Mouse (Mus musculus) CH12.LX (cell line): ENCODE results near the gene Napsa. TPM values are rescaled to one million over a fixed set of nuclear protein-coding genes. Genes with fewer than 3 reads are reported as not detected.

Source experiments
- DNase-seq: peaks from one replicate; pipeline ENCODE4 v3.0.0-alpha.2; 2013; ENCODE audit errors: extremely low read depth
- H3K27ac ChIP-seq: 2 replicates; pipeline ENCODE4 v1.5.1; 2012; ENCODE audit warnings: low read depth, mild to moderate bottlenecking, control low read depth, moderate library complexity; ENCODE audit not compliant: insufficient read depth
- H3K27me3 ChIP-seq: replicated peaks from 2 replicates; pipeline ENCODE3; 2012; ENCODE audit warnings: inconsistent platforms
- H3K36me3 ChIP-seq, 2 experiments: replicated peaks in 1 of 2; 2 replicates each; pipeline versions ENCODE3 to v1.6.1; 2012; ENCODE audit warnings: inconsistent platforms in 1 of 2, low read length in 1 of 2, mild to moderate bottlenecking in 1 of 2, mixed read lengths in 1 of 2, moderate library complexity in 1 of 2; ENCODE audit not compliant: control insufficient read depth in 1 of 2, insufficient read depth in 1 of 2
- H3K4me1 ChIP-seq, 2 experiments: 2 replicates each; pipeline ENCODE4 v1.6.1; 2012; ENCODE audit warnings: inconsistent platforms in 1 of 2, moderate library complexity in 1 of 2; ENCODE audit not compliant: insufficient read depth in 2 of 2, control insufficient read depth in 1 of 2
- H3K4me2 ChIP-seq: 2 replicates; pipeline ENCODE4 v1.6.1; 2012; ENCODE audit warnings: low read depth, mild to moderate bottlenecking, control low read depth; ENCODE audit not compliant: poor library complexity, insufficient read depth, severe bottlenecking
- H3K4me3 ChIP-seq, 3 experiments: fragments of 150-350 bp in 1 of 3; sonication (generic) in 1 of 3; replicated peaks in 1 of 3; 2 replicates each; pipeline versions ENCODE3 to v1.5.1; 2011 to 2012; ENCODE audit warnings: low read depth in 2 of 3, low read length in 2 of 3, mild to moderate bottlenecking in 2 of 3, moderate library complexity in 2 of 3, control low read depth in 1 of 3, improper control_type of control experiment in 1 of 3, inconsistent platforms in 1 of 3, mixed read lengths in 1 of 3; ENCODE audit not compliant: poor library complexity in 1 of 3
- H3K79me2 ChIP-seq: replicated peaks from 2 replicates; pipeline ENCODE4 v1.6.1; 2012; ENCODE audit warnings: mild to moderate bottlenecking, moderate library complexity; ENCODE audit not compliant: control insufficient read depth, poor library complexity, insufficient read depth, severe bottlenecking; ENCODE audit errors: extremely low read depth
- H3K9ac ChIP-seq: 2 replicates; pipeline ENCODE4 v1.6.1; 2012; ENCODE audit warnings: low read depth, mild to moderate bottlenecking, control low read depth, moderate library complexity; ENCODE audit not compliant: insufficient read depth
- H3K9me3 ChIP-seq: replicated peaks from 2 replicates; pipeline ENCODE3; 2012; ENCODE audit warnings: low read length, inconsistent platforms, mixed read lengths
- BHLHE40 ChIP-seq: IDR thresholded peaks from 2 replicates; pipeline ENCODE4 v1.6.1; 2011; ENCODE audit warnings: mild to moderate bottlenecking, low read depth, low read length, improper control_type of control experiment
- CHD1 ChIP-seq: IDR thresholded peaks from 2 replicates; pipeline ENCODE4 v1.6.1; 2012; ENCODE audit warnings: low read depth, low read length, improper control_type of control experiment, inconsistent platforms
- CHD2 ChIP-seq: IDR thresholded peaks from 2 replicates; pipeline ENCODE4 v1.6.1; 2011; ENCODE audit warnings: low read length, improper control_type of control experiment
- CTCF ChIP-seq, 2 experiments: IDR thresholded peaks in 1 of 2; conservative IDR thresholded peaks in 1 of 2; 2 replicates each; pipeline ENCODE4 v1.5.1; 2011 to 2012; ENCODE audit warnings: low read depth in 2 of 2, low read length in 2 of 2, improper control_type of control experiment in 1 of 2, inconsistent platforms in 1 of 2, mild to moderate bottlenecking in 1 of 2, moderate library complexity in 1 of 2
- EP300 ChIP-seq: IDR thresholded peaks from 2 replicates; pipeline ENCODE4 v1.6.1; 2011; ENCODE audit warnings: low read length, improper control_type of control experiment
- ETS1 ChIP-seq: conservative IDR thresholded peaks from 2 replicates; pipeline ENCODE4 v1.6.1; 2012; ENCODE audit warnings: low read depth, mild to moderate bottlenecking, inconsistent platforms, low read length, improper control_type of control experiment, moderate library complexity
- HCFC1 ChIP-seq: IDR thresholded peaks from 2 replicates; pipeline ENCODE4 v1.6.1; 2012; ENCODE audit warnings: low read depth, mild to moderate bottlenecking, inconsistent platforms, low read length, improper control_type of control experiment
- IRF4 ChIP-seq: IDR thresholded peaks from 2 replicates; pipeline ENCODE4 v1.6.1; 2014; ENCODE audit warnings: low read depth, mild to moderate bottlenecking, inconsistent platforms, low read length, improper control_type of control experiment
- MAFK ChIP-seq: IDR thresholded peaks from 2 replicates; pipeline ENCODE4 v1.6.1; 2011; ENCODE audit warnings: low read length, improper control_type of control experiment; ENCODE audit not compliant: insufficient replicate concordance
- MAX ChIP-seq: IDR thresholded peaks from 2 replicates; pipeline ENCODE4 v1.6.1; 2011; ENCODE audit warnings: low read length, improper control_type of control experiment
- MAZ ChIP-seq: IDR thresholded peaks from 2 replicates; pipeline ENCODE4 v1.6.1; 2012; ENCODE audit warnings: low read depth, mild to moderate bottlenecking, inconsistent platforms, low read length, improper control_type of control experiment, moderate library complexity
- MEF2A ChIP-seq: IDR thresholded peaks from 2 replicates; pipeline ENCODE4 v1.6.1; 2014; ENCODE audit warnings: low read depth, mild to moderate bottlenecking, inconsistent platforms, low read length, improper control_type of control experiment, borderline replicate concordance
- MXI1 ChIP-seq: IDR thresholded peaks from 2 replicates; pipeline ENCODE4 v1.6.1; 2011; ENCODE audit warnings: mild to moderate bottlenecking, low read depth, low read length, improper control_type of control experiment
- MYC ChIP-seq: IDR thresholded peaks from 2 replicates; pipeline ENCODE4 v1.6.1; 2011; ENCODE audit warnings: low read depth, mild to moderate bottlenecking, improper control_type of control experiment, low read length
- NRF1 ChIP-seq: IDR thresholded peaks from 2 replicates; pipeline ENCODE4 v1.6.1; 2014; ENCODE audit warnings: low read depth, mild to moderate bottlenecking, inconsistent platforms, low read length, improper control_type of control experiment, moderate library complexity
- PAX5 ChIP-seq: IDR thresholded peaks from 2 replicates; pipeline ENCODE4 v1.6.1; 2012; ENCODE audit warnings: low read length, inconsistent platforms, mixed read lengths
- POLR2A ChIP-seq: IDR thresholded peaks from 2 replicates; pipeline ENCODE4 v1.6.1; 2011; ENCODE audit warnings: low read depth, mild to moderate bottlenecking, improper control_type of control experiment, low read length
- POLR2AphosphoS2 ChIP-seq: IDR thresholded peaks from 2 replicates; pipeline ENCODE4 v1.6.1; 2011; ENCODE audit warnings: low read depth, low read length, improper control_type of control experiment
- RAD21 ChIP-seq: IDR thresholded peaks from 2 replicates; pipeline ENCODE4 v1.6.1; 2011; ENCODE audit warnings: low read depth, mild to moderate bottlenecking, low read length, improper control_type of control experiment, moderate library complexity
- RCOR1 ChIP-seq: conservative IDR thresholded peaks from 2 replicates; pipeline ENCODE4 v1.6.1; 2012; ENCODE audit warnings: low read depth, mild to moderate bottlenecking, inconsistent platforms, low read length, improper control_type of control experiment
- SIN3A ChIP-seq: IDR thresholded peaks from 2 replicates; pipeline ENCODE4 v1.6.1; 2012; ENCODE audit warnings: low read length, improper control_type of control experiment, inconsistent platforms
- SMC3 ChIP-seq: IDR thresholded peaks from 2 replicates; pipeline ENCODE4 v1.6.1; 2011; ENCODE audit warnings: low read depth, low read length, improper control_type of control experiment
- TBP ChIP-seq: conservative IDR thresholded peaks from 2 replicates; pipeline ENCODE4 v1.6.1; 2011; ENCODE audit warnings: low read depth, low read length, improper control_type of control experiment
- TCF12 ChIP-seq: IDR thresholded peaks from 2 replicates; pipeline ENCODE4 v1.6.1; 2014; ENCODE audit warnings: low read depth, mild to moderate bottlenecking, inconsistent platforms, low read length, improper control_type of control experiment
- UBTF ChIP-seq: IDR thresholded peaks from 2 replicates; pipeline ENCODE4 v1.6.1; 2012; ENCODE audit warnings: low read depth, mild to moderate bottlenecking, inconsistent platforms, low read length, improper control_type of control experiment, moderate library complexity
- USF1 ChIP-seq: IDR thresholded peaks from 2 replicates; pipeline ENCODE4 v1.6.1; 2014; ENCODE audit warnings: low read depth, mild to moderate bottlenecking, inconsistent platforms, low read length, improper control_type of control experiment
- USF2 ChIP-seq: conservative IDR thresholded peaks from 2 replicates; pipeline ENCODE4 v1.6.1; 2011; ENCODE audit warnings: low read depth, low read length, improper control_type of control experiment
- ZC3H11A ChIP-seq: IDR thresholded peaks from 2 replicates; pipeline ENCODE4 v1.6.1; 2012; ENCODE audit warnings: low read depth, mild to moderate bottlenecking, inconsistent platforms, low read length, improper control_type of control experiment
- ZKSCAN1 ChIP-seq: IDR thresholded peaks from 2 replicates; pipeline ENCODE4 v1.6.1; 2012; ENCODE audit warnings: low read depth, inconsistent platforms, low read length, improper control_type of control experiment, borderline replicate concordance
- ZMIZ1 ChIP-seq: IDR thresholded peaks from 2 replicates; pipeline ENCODE4 v1.6.1; 2012; ENCODE audit warnings: low read depth, mild to moderate bottlenecking, inconsistent platforms, low read length, improper control_type of control experiment
- ZNF384 ChIP-seq: IDR thresholded peaks from 2 replicates; pipeline ENCODE4 v1.6.1; 2012; ENCODE audit warnings: low read depth, low read length, improper control_type of control experiment, inconsistent platforms
- dilution Hi-C: fragments of 300-500 bp; cut with MboI; formaldehyde crosslinking; loops from 2 replicates; pipeline ENCODE4 v1.14.3; 2020; ENCODE audit warnings: low sequenced_read_pairs; ENCODE audit not compliant: extremely low pct_unique_long_range_greater_than_20kb, extremely low pct_ligation_motif_present
- in situ Hi-C: fragments of 300-500 bp; cut with MboI; formaldehyde crosslinking; loops from 3 replicates; pipeline ENCODE4 v1.14.3; 2019; ENCODE audit warnings: low sequenced_read_pairs, low pct_ligation_motif_present, low pct_unique_long_range_greater_than_20kb, mixed read lengths
- polyA plus RNA-seq: library from polyadenylated mRNA; unstranded; fragments of >175 nt; gene quantifications from 2 replicates; pipeline ENCODE4 v1.2.1, GENCODE M21; 2012; ENCODE audit warnings: low read depth; ENCODE audit not compliant: insufficient read length
- total RNA-seq, 2 experiments: library from RNA; depleted of rRNA; stranded (reverse); fragments of 300-350 nt in 1 of 2; fragments of >200 nt in 1 of 2; gene quantifications; 2 replicates each; pipeline ENCODE4 v1.2.3; 2012 to 2014

The Napsa gene
- total and polyA plus RNA-seq, 3 experiments: 175 to 253 (median 194) TPM

- TF ChIP-seq RCOR1 (no peak), PAX5 (no peak), MAFK (no peak), TBP (no peak), CHD2 (no peak), IRF4 (no peak), MAZ (no peak), RAD21 (no peak), SIN3A (0 out of 2 replicates have a peak, but pooled peaks have one; percentile 55), CHD1 (no peak), ETS1 (peak; percentile 53; the same call in 1 of the 2 replicates), MXI1 (no peak; the same call in 1 of the 2 replicates), NRF1 (no peak), ZNF384 (no peak), USF1 (peak; percentile 62), POLR2A (no peak), ZC3H11A (no peak), POLR2AphosphoS2 (0 out of 2 replicates have a peak, but pooled peaks have one; percentile 43), HCFC1 (no peak), ZMIZ1 (no peak; the same call in 1 of the 2 replicates)
- TF ChIP-seq, all 38 proteins: peak for 8
These were observed 45.6 kb upstream of the Napsa start (continued) for GRCm38 (mm10) chr7:44526414-44527154.

- peak overlapping the region; percentile 65 to 77 (median 72) for H3K4me3 ChIP-seq
- H3K9ac ChIP-seq: peak overlapping the region; percentile 59
- no peak for TF ChIP-seq USF1
- peak; percentile 60; the same call in 1 of the 2 replicates for TF ChIP-seq ZMIZ1
- no peak for TF ChIP-seq PAX5
- peak; percentile 67; the same call in 1 of the 2 replicates for TF ChIP-seq SIN3A
- 0 out of 2 replicates have a peak, but pooled peaks have one; percentile 15 for TF ChIP-seq IRF4
- peak; percentile 34; the same call in 1 of the 2 replicates for TF ChIP-seq SMC3
- TF ChIP-seq BHLHE40: peak; percentile 50; the same call in 1 of the 2 replicates
- peak; percentile 29 for TF ChIP-seq POLR2A
- no peak for TF ChIP-seq USF2
- TF ChIP-seq CHD1: peak; percentile 13; the same call in 1 of the 2 replicates
- TF ChIP-seq MEF2A: no peak
- peak; percentile 46 to 66 for TF ChIP-seq CTCF (conservative IDR thresholded peaks at IDR 0.05 in 1 of 2, IDR thresholded peaks at IDR 0.05 in 1 of 2; ENCODE audit: low read depth in 2 of 2, low read length in 2 of 2)
- peak; percentile 70; the same call in 1 of the 2 replicates for TF ChIP-seq MAZ
- TF ChIP-seq MAX: peak; percentile 34; the same call in 1 of the 2 replicates
- TF ChIP-seq ETS1: 0 out of 2 replicates have a peak, but pooled peaks have one; percentile 46
- peak; percentile 64; the same call in 1 of the 2 replicates for TF ChIP-seq UBTF
- TF ChIP-seq EP300: no peak
- 0 out of 2 replicates have a peak, but pooled peaks have one; percentile 43 for TF ChIP-seq CHD2
- TF ChIP-seq ZKSCAN1: no peak
- peak; percentile 72; the same call in 1 of the 2 replicates for TF ChIP-seq MXI1
- no peak; the same call in none of the 2 replicates for TF ChIP-seq TCF12
- TF ChIP-seq NRF1: peak; percentile 83
- 0 out of 2 replicates have a peak, but pooled peaks have one; percentile 33 for TF ChIP-seq MYC
- TF ChIP-seq MAFK: no peak
- H3K4me1 ChIP-seq: peaks cover 29 to 55% of the 10 kb centered on the region in 2 experiments
- H3K36me3 ChIP-seq: peaks cover 16 to 42% of the 10 kb centered on the region in 2 experiments
- H3K27ac ChIP-seq: peak overlapping the region; percentile 77
- peak overlapping the region; percentile 59 for H3K4me2 ChIP-seq
- H3K79me2 ChIP-seq: peaks cover 10% of the 10 kb centered on the region
- no peaks in the 10 kb centered on the region for H3K9me3 ChIP-seq
- H3K27me3 ChIP-seq: no peaks in the 10 kb centered on the region
- in situ Hi-C loops: no loop called here
- dilution Hi-C loops: no loop called here
- DNase-seq: peak; percentile 78
These were observed 44.4 kb upstream of the Napsa start for GRCm38 (mm10) chr7:44527483-44528398.
